Mouse (Mus musculus): ENCODE data around the gene Slc30a2. TPM values are rescaled to one million over a fixed set of nuclear protein-coding genes. Genes with fewer than 3 reads are reported as not detected.
"Not testable (repeated sequence)": the region's sequence is repeated elsewhere in the genome, so short reads cannot be mapped to it uniquely, and the experiment has no call there.

Slc30a2 gene
- total RNA-seq, 2 experiments from 2014 or later = 0.12 to 0.69 TPM

- DNase-seq = peak; percentile 23 to 50
- intact Hi-C loops (cut with DNase I) = no loop called here
Observed at GRCm38 (mm10) chr4:134319074-134319473, 23.9 kb upstream of the Slc30a2 start.

GRCm38 (mm10) chr4:134319674-134320073 is 23.3 kb upstream of the Slc30a2 start:
- peak in 1 of 2 experiments; percentile 20 for DNase-seq
- intact Hi-C loops (cut with DNase I) = no loop called here

DNA sequence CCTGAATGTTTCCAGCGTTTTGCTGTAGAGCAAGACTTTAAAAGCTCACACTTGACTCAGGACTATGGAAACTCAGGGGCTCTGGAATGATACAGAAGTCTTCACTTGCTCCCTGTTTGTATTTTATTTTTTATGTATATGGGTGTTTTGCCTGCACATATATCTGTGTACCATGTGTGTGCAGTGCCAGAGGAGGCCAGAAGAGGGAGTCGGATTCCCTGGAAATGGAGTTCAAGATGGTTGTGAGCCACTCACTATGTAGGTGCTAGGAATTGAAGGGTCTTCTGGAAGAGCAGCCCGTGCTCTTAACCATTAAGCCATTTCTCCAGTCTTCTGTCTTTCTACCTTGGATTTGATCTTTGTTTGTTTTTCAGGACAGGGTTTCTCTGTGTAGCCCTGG is 21.5 kb upstream of the Slc30a2 start:
- DNase-seq = no peak
- intact Hi-C loops (cut with DNase I) = no loop called here

GRCm38 (mm10) chr4:134324655-134325054 is 18.3 kb upstream of the Slc30a2 start:
- DNase-seq = no peak

DNA sequence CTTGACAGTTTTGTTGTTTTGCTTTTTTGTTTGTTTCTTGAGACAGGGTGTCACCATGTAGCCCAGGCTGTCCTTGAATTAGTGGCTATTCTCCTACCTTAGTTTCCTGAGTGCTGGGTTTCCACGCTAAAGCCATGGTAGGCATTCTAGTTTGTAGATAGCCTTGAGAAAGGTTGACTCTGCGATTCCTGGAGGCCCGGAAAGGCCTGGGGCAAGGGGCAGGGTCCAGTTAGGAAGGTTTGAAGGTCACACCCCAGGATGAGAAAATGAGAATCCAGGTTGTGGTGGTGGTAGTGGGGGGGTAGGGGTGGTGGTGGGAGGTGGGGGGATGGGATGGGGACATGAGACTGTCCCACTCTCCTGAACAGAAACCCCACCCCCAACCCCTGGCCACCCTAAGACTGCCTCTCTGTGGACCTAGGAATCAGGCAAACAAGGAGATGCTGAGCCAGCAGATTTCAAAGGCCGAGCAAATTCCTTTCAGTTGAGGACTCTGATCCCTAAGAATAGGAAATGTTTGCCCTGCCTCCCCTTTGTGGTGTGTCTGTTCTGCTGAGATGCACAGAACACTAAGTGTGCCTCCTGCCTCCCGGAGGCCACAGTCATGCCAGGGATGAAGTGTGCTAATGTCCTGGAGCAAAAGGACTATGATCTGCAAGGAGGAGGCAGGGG is 16.0 kb upstream of the Slc30a2 start:
- DNase-seq = no peak
- intact Hi-C loops (cut with DNase I) = no loop called here

More at GRCm38 (mm10) chr4:134324655-134325054, 18.3 kb upstream of the Slc30a2 start:
- intact Hi-C loops (cut with DNase I) = no loop called here

GRCm38 (mm10) chr4:134328151-134328550 is 14.8 kb upstream of the Slc30a2 start:
- intact Hi-C loops (cut with DNase I) = no loop called here
- no peak for DNase-seq

- intact Hi-C loops (cut with DNase I) = no loop called here
- DNase-seq = no peak
Observed at GRCm38 (mm10) chr4:134328832-134329231, 14.1 kb upstream of the Slc30a2 start.

- DNase-seq = no peak
Observed at GRCm38 (mm10) chr4:134330281-134330680, 12.7 kb upstream of the Slc30a2 start.

DNA sequence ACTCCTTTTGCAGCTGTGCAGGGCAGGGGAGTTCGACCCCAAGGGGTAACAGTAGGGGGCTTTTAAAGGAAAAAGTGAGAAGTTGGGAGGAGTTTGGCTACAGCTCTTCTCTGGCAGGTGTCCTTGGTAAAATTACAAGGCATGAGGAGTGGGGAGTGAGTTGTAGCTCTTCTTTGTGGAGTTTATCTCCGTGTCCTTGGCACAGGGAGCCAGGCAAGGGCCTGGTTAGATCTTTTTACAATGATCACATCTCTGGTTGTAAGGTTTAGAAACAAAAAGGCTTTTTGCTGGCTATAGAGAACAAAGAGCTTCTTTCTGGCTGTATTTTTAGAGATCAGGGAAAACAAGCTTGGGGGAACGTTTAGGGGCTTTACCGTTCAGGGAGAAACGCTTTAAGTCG is 1.8 kb upstream of the Slc30a2 start:
- intact Hi-C loops (cut with DNase I); DNase-seq: not testable (repeated sequence)

More at GRCm38 (mm10) chr4:134330281-134330680, 12.7 kb upstream of the Slc30a2 start:
- intact Hi-C loops (cut with DNase I) = no loop called here

DNA sequence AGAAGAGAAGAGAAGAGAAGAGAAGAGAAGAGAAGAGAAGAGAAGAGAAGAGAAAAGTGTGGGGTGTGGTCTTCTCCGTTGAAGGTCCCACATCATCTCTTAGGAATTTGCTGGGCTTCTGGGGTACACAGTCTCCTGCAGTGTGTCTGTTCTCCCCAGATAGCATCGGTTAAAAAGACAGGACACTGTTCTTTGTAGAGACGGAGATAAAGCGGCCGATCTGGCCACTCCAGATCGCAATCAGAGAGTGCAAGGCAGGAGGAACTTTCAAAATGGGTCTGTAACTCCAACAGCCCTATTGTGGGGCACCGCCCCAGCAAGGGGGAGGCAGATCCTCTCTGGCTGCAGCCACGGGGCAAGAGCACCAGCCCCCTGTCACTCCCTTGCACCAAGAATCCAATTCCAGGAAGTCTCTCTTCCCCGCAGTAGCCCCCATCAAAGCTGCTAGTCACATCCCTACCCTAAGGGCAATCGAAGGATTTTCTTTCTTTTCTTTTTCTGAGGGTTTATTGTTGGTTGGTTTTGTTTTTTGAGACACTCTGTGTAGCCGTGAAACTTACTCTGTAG is 685 bp upstream of the Slc30a2 start:
- intact Hi-C loops (cut with DNase I) = no loop called here
- DNase-seq = no peak

- intact Hi-C loops (cut with DNase I) = no loop called here
- no peak for DNase-seq
Observed at GRCm38 (mm10) chr4:134344620-134345019, 1.6 kb downstream of the Slc30a2 start.

GRCm38 (mm10) chr4:134345802-134346201 is 2.8 kb downstream of the Slc30a2 start:
- DNase-seq = no peak
- intact Hi-C loops (cut with DNase I) = no loop called here

DNA sequence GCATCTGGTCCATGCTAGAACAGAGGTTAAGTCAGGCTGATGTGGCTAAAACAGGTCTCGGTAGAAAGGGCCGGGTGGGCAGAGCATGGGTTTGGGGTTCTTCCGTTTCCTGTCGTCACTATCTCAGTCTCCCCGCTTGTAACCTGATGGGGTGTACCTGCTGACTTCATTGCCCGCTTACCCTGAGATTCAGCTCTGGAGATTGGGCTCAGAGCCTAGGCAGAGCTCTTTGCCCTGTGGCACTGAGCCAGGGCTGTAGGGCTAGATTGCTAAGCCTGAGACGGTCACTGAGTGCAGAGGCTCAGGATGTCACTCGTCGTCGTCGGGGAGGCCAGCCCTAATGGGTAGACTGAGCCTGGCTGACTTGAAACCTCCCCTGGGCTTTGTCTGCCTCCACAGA is 5.1 kb downstream of the Slc30a2 start:
- peak; percentile 33 to 48 for DNase-seq
- intact Hi-C loops (cut with DNase I) = no loop called here

DNA sequence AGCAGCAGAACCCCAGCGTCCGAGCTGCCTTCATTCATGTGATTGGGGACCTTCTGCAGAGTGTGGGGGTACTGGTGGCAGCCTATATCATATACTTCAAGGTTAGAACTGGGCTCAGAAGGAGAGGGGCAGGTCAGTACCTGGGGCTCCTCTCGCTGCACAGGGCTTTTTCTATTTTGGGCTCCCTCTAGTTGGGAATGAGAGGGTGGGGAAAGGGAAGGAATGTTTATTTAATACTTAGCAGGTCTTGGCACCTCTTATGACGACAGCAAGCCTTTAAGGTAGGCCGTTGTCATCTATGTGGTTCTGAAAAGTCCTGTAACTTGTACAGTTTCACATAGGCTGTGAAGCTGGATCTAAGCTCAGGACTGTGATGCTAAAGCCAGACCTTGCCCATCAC is 5.6 kb downstream of the Slc30a2 start:
- intact Hi-C loops (cut with DNase I) = no loop called here
- DNase-seq = no peak

DNA sequence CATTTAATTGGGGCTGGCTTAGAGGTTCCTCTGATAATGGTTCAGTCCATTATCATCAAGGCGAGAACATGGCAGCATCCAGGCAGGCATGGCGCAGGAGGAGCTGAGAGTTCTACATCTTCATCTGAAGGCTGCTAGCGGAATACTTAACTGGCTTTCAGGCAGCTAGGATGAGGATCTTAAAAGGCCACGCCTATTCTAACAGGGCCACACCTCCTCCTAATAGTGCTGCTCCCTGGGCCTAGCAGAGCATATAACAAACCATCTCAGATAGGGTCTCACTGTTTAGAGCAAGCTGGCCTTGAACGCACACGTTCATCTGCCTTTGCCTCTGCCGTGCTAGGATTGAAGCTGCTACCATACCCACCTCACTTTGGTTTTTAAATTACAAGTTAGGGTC is 6.8 kb downstream of the Slc30a2 start:
- intact Hi-C loops (cut with DNase I) = no loop called here
- no peak for DNase-seq

DNA sequence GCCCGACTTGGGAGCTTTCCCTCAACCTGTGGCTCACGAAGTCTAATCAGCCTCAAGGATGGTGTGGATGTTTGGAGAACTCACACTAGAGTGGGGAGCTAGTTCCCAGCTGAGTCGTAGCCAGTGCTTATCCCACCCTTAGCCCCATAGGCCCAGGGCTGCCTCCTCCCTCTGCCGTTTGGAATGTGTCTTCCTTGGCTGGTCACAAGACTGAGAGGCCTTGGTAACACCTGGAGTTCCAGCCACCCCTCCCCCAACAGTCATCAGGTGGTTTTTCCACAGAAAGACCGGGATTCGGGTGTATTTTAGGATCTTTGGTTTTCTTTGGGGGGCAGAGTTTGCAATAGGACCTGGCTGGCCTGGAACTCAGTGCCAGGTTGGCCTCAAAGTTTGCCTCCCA is 7.7 kb downstream of the Slc30a2 start:
- intact Hi-C loops (cut with DNase I) = no loop called here
- no peak for DNase-seq

GRCm38 (mm10) chr4:134351329-134352260 is 8.6 kb downstream of the Slc30a2 start:
- DNase-seq = peak in 1 of 2 experiments; percentile 39
- intact Hi-C loops (cut with DNase I) = no loop called here

DNA sequence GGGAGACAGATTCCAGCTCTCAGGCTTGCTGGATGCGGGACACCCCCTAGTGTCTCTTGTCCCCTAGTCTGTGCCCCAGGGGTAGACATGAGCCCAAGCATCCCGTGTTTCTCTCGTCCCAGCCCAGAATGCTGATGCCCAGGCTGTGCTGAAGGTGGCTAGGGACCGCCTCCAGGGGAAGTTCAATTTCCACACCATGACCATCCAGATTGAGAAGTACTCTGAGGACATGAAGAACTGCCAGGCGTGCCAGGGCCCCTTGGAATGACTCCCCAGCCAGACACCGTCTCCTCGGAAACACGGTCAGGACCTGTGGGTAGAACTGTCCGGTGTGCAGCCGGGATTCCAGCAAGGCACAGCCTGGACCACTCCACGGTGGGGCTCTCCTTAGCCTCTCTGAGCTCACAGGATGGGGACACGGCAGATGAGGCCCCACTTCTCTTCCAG is 9.3 kb downstream of the Slc30a2 start:
- intact Hi-C loops (cut with DNase I) = no loop called here
- DNase-seq = no peak

DNA sequence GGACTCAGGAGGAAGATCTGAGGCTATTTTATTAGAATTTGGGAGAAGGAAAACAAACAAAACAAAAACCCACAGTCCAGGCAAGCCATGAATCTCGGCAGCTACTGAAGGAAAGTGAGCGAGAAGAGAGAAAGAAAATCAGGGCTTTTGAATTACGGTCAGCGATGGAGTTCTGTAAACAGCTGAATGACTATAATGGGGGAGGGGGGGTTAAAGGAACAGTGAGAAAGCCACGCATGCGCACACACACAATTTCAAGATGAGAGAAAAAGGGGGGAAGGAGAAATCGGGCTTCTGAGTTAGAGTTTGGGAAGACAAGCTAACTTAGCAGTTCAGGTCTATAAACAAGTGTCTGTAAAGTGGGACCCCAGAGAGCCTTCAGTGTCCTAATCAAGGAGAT is 9.9 kb downstream of the Slc30a2 start:
- intact Hi-C loops (cut with DNase I) = no loop called here
- DNase-seq = no peak

DNA sequence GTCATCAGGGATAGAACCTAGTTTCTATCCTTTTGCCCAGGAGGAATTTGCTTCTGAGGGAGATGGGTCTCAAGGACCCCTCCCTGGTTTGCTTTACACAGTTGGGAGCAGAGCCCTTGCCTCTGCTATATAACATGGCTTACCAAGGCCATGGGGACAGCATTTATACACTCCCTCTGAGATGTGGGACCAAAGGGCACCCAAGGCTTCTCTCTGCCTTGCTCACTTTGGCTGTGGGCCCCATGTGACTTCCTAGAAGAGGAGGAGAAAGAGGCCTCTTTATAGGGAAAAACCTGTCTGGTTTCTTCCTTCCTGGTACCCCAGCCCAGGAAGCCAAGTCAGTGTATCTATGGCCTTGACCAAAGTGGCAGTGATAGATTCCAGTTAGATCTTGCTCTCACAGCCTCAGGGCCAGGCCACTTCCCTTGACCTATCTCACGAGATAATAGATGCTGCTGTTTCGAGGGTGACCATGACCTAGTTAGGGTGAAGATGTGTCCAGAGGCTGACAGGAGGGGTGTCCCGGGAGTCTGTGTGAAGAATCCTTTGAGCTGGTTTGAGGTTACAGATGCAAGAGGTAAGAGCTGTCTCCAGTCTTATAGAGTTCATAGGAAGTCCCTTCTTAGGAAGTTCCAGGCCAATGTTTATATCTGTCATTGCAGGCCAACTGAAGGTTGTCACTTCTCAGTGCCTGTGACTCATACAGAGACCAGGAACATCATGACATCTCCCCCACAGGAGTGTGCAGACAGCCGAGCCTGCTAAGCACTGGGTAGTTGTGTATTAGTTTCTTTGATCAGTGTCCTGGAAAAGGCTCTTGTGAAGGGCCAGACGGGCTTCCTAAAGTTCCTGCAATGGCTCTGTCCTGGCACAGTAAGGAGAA is 10.8 kb downstream of the Slc30a2 start:
- intact Hi-C loops (cut with DNase I) = no loop called here
- no peak for DNase-seq
